Comparison of ENCODE assay signal across 9 mouse cellular contexts in the genomic region with DNA sequence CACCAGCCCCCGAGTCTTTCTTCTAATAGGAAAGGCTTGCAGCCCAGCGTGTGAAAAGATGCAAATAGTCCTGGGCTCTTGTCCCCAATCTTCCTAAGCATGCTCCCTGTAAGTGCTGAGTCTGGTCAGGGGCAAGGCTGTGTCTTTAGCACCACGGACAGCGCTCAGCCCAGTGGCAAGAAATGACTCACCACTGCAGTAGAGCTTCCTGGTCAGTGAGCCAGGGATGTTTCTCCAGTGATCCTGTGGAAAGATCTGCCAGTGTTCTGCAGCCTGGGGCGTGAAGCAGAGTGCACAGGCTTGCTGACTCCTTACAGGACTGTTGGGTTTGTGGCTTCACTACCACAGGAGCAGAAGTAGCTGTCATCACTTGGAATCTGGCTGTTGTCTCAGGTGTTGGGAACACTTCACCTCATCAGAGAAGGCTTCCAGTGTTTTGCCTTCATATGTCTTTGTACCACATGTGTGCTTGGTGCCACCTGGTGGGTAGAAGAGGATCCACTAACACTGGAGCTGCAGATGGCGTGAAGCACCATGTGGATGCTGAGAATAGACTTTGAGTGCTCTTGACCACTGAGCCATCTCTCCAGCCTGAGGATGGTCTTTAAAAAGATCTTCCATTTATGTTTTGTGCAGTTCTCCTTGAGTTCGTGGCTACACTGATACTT.
DNase-seq lines count a peak whose midpoint lies in the region; ATAC-seq lines count a peak whose summit lies in the region.
"Had no signal": no experiment of that assay in that cellular context is flagged by ENCODE, and none has a peak within 500 bp of the region (broad histone marks: within the 10 kb centered on the region; RNA-seq: fewer than 3 reads in every experiment).

No protein-coding gene starts in this region.

- no peak overlapping the region for H3K9ac ChIP-seq in neural tube, embryonic 11.5 days (ENCODE audit: low read length)
- H3K9ac ChIP-seq: liver, embryonic 15.5 days had no signal

- H3K4me3 ChIP-seq in neural tube, embryonic 11.5 days (ENCODE audit: low read depth, low read length), result no peak overlapping the region
- H3K4me3 ChIP-seq: liver, embryonic 15.5 days had no signal

- 50% methylated on average over 7 of the region's 7 CpGs for WGBS in neural tube, embryonic 11.5 days

- H3K4me1 ChIP-seq in neural tube, embryonic 11.5 days (ENCODE audit: control insufficient read depth, insufficient read depth, low read length), result no peaks in the 10 kb centered on the region
- H3K4me1 ChIP-seq: liver, embryonic 15.5 days had no signal

- no peaks in the 10 kb centered on the region for H3K36me3 ChIP-seq in neural tube, embryonic 11.5 days (ENCODE audit: control insufficient read depth, insufficient read depth, low read length)
- H3K36me3 ChIP-seq: liver, embryonic 15.5 days had no signal

- H3K27ac ChIP-seq in neural tube, embryonic 11.5 days (ENCODE audit: low read depth, low read length), result no peak overlapping the region
- H3K27ac ChIP-seq: liver, embryonic 15.5 days had no signal

- H3K9me3 ChIP-seq in neural tube, embryonic 11.5 days (ENCODE audit: control insufficient read depth, low read length), result no peaks in the 10 kb centered on the region
- H3K9me3 ChIP-seq: liver, embryonic 15.5 days had no signal

- intact Hi-C loops in left cerebral cortex, postnatal 10 days (cut with DNase I), result loop anchor here (10.0 kb wide), 1 partner anchor 116 kb away; no protein-coding TSS in a partner anchor

- DNase-seq in heart, adult 18-20 months, result peak; percentile 38 to 63
- DNase-seq in heart, adult 8-10 months (ENCODE audit: low spot score), result no peak
- peak; percentile 77 to 84 for DNase-seq in adrenal gland, adult (ENCODE audit: inconsistent age in 2 of 2, low spot score in 1 of 2)
- peak; percentile 66 for DNase-seq in embryo, embryonic 9.5 days (ENCODE audit: extremely low spot score)
- peak; percentile 45 for DNase-seq in induced T-regulatory cell, adult 2 months (ENCODE audit: low read depth)
- peak; percentile 45 for DNase-seq in left cerebral cortex, postnatal 10 days (ENCODE audit: extremely low spot score in 1 of 2, low spot score in 2 of 2)
- peak; percentile 58 for DNase-seq in neural tube, embryonic 11.5 days (ENCODE audit: low spot score)
- peak; percentile 58 to 70 for DNase-seq in urinary bladder, postnatal 4 days (ENCODE audit: low spot score in 2 of 2)

- no peak overlapping the region for H3K4me2 ChIP-seq in neural tube, embryonic 11.5 days (ENCODE audit: low read depth)
- H3K4me2 ChIP-seq: liver, embryonic 15.5 days had no signal

- H3K27me3 ChIP-seq in neural tube, embryonic 11.5 days (ENCODE audit: control insufficient read depth, insufficient read depth, low read length), result no peaks in the 10 kb centered on the region
- H3K27me3 ChIP-seq: liver, embryonic 15.5 days had no signal

- ATAC-seq in neural tube, embryonic 11.5 days (ENCODE audit: insufficient read depth, low FRiP score, low TSS enrichment), result no peak
